Mouse (Mus musculus) limb, embryonic 11.5 days (tissue): ENCODE measurements around the gene Ldlrad3. TPM values are rescaled to one million over a fixed set of nuclear protein-coding genes. Genes with fewer than 3 reads are reported as not detected.

ENCODE experiments used
- ATAC-seq: fragments of 200-750 bp; cut with Nextera tagmentation; 2 replicates; pipeline ENCODE4 v1.8.0; 2017; ENCODE audit warnings: low read depth; ENCODE audit not compliant: insufficient number of reproducible peaks, low FRiP score, low TSS enrichment
- DNase-seq: peaks from one replicate; pipeline ENCODE4 v3.0.0-alpha.2; 2015; ENCODE audit warnings: low spot score
- H3K27ac ChIP-seq: fragments of 300-500 bp; sonication (generic); replicated peaks from 2 replicates; pipeline ENCODE4 v1.5.1; 2014; ENCODE audit warnings: low read depth, mild to moderate bottlenecking, low read length
- H3K27me3 ChIP-seq: fragments of 300-500 bp; sonication (generic); 2 replicates; pipeline ENCODE4 v1.6.1; 2014; ENCODE audit warnings: mild to moderate bottlenecking, low read length, mixed read lengths; ENCODE audit not compliant: control insufficient read depth, insufficient read depth
- H3K36me3 ChIP-seq: fragments of 300-500 bp; sonication (generic); 2 replicates; pipeline ENCODE4 v1.6.1; 2014; ENCODE audit warnings: mild to moderate bottlenecking, low read length, moderate library complexity, mixed read lengths; ENCODE audit not compliant: control insufficient read depth, insufficient read depth
- H3K4me1 ChIP-seq: fragments of 300-500 bp; sonication (generic); 2 replicates; pipeline ENCODE4 v1.6.1; 2014; ENCODE audit warnings: low read length, mixed read lengths; ENCODE audit not compliant: control insufficient read depth, insufficient read depth
- H3K4me2 ChIP-seq: fragments of 300-500 bp; sonication (generic); 2 replicates; pipeline ENCODE4 v1.6.1; 2014; ENCODE audit warnings: low read depth, mild to moderate bottlenecking, moderate library complexity; ENCODE audit not compliant: severe bottlenecking
- H3K4me3 ChIP-seq: fragments of 300-500 bp; sonication (generic); 2 replicates; pipeline ENCODE4 v1.5.1; 2014; ENCODE audit warnings: low read depth, low read length
- H3K9ac ChIP-seq: fragments of 300-500 bp; sonication (generic); 2 replicates; pipeline ENCODE4 v1.6.1; 2014; ENCODE audit warnings: mild to moderate bottlenecking, low read length
- H3K9me3 ChIP-seq: fragments of 300-500 bp; sonication (generic); 2 replicates; pipeline ENCODE4 v1.6.1; 2016; ENCODE audit warnings: low read length; ENCODE audit not compliant: control insufficient read depth
- WGBS: fragments of 180-500 bp; shearing (Covaris S2); extraction: QIAGEN DNeasy Blood & Tissue Kit; methylation state at CpG from one replicate; pipeline ENCODE4 v1.1.7; 2014; 5-methylcytosine and 5-hydroxymethylcytosine counted together
- polyA plus RNA-seq: library from polyadenylated mRNA; unstranded; fragments of >200 nt; fragmentation: Nextera tagmentation; extraction: Ambion mirVana; gene quantifications from 2 replicates; pipeline ENCODE4 v1.2.1, GENCODE M21; 2014

Ldlrad3 gene
- polyA plus RNA-seq, 1 experiment from 2014 or later: 57.5 TPM

DNA sequence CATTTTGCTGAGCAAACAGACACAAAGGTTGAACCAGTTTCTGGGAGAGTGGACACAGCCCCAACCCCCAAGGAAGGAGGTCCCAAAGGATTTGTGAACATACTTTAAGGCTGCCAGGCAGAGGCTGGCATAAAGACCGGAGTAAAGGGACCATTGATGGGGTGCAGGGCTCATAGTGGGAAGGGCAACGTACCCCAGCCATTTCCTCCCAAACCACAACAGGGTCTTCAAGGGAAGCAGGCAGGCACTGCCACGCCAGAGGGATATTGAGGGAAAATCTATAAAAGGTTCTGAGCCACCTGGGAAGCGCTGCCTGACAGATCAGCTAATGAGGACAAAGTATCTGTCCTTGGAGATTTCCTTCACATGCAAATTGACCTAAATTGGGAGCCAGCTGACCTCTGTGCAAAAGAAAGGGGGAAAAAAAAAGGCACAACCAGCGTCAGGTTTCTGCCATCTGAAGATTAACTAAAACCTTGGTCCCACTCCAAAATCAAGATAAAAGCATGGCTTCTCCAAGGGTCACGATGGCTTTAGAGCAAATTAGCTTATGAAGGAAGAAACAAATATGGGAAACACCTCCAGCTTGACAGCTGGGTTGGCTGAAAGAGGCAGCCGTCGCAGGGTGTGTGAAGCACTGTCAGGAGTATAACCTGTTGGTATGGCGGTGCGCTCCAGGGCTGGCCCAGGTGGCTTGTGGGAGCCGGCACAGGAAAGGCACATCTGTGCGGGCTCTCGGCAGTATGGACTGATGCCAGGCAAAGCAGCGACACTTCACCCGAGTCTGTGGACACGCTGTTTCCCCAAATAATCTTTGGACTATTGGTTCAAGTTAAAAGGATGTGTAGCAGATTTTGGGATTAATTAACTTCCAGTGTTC, 137.6 kb downstream of the Ldlrad3 start:
- no peak overlapping the region for H3K27ac ChIP-seq
- no peak overlapping the region for H3K9ac ChIP-seq
- WGBS: 76% methylated on average over 16 of the region's 16 CpGs
- DNase-seq: no peak
- H3K4me3 ChIP-seq: no peak overlapping the region
- no peak overlapping the region for H3K4me2 ChIP-seq
- no peaks in the 10 kb centered on the region for H3K27me3 ChIP-seq
- no peak for ATAC-seq
- no peaks in the 10 kb centered on the region for H3K4me1 ChIP-seq
- H3K36me3 ChIP-seq: peaks cover 2% of the 10 kb centered on the region; the same call in 1 of the 2 replicates
- H3K9me3 ChIP-seq: no peaks in the 10 kb centered on the region

DNA sequence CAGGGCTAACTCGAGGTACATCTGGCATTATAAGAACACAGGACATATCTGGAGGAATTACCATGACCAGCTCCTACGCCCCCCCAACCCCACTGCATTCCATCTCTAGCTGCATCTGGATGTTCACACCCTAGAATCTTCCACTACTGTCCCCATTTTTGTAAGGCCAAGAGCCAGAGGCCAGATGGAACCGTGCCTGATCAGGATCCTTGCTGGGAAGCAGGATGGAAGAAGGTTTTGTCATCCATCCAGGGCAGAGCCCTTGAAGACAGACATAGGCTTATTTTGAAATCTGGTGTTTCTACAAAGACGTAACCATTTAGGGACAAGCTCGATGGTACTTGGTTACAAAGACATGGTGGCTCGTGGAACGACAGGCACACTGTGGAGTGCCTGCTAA, 139.7 kb downstream of the Ldlrad3 start:
- no peaks in the 10 kb centered on the region for H3K36me3 ChIP-seq
- no peak overlapping the region for H3K4me2 ChIP-seq
- WGBS: 93% methylated on average over 7 of the region's 7 CpGs
- H3K27me3 ChIP-seq: no peaks in the 10 kb centered on the region
- no peak overlapping the region for H3K9ac ChIP-seq
- no peak for DNase-seq
- no peak overlapping the region for H3K27ac ChIP-seq
- no peaks in the 10 kb centered on the region for H3K9me3 ChIP-seq
- no peak overlapping the region for H3K4me3 ChIP-seq
- no peak for ATAC-seq
- no peaks in the 10 kb centered on the region for H3K4me1 ChIP-seq

DNA sequence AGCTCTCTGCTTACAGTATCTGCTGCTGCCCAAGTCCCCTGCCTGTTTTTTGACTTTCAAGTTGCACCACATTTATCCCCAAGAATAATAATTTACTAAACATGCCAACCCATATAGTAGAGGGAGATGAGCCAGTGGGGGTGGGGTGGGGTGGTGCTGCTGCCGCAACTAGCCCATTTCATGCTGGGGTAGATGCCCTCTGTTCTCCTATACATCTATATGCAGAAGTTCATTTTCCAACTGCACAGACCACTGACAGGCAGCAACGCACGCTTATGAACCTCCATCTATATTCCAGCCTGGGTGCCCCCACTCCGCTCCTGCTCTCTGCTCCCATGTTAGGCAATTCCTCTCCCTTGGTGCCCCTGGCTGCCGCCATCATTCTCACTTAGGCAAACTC, 145.7 kb downstream of the Ldlrad3 start:
- Histone ChIP-seq H3K4me1 (peaks cover 9% of the 10 kb centered on the region), H3K36me3 (no peaks in the 10 kb centered on the region), H3K9ac (no peak overlapping the region), H3K4me2 (no peak overlapping the region), H3K27me3 (no peaks in the 10 kb centered on the region), H3K27ac (no peak overlapping the region), H3K4me3 (no peak overlapping the region), H3K9me3 (no peaks in the 10 kb centered on the region)
- no peak for DNase-seq
- 91% methylated on average over 5 of the region's 5 CpGs for WGBS
- ATAC-seq: no peak

DNA sequence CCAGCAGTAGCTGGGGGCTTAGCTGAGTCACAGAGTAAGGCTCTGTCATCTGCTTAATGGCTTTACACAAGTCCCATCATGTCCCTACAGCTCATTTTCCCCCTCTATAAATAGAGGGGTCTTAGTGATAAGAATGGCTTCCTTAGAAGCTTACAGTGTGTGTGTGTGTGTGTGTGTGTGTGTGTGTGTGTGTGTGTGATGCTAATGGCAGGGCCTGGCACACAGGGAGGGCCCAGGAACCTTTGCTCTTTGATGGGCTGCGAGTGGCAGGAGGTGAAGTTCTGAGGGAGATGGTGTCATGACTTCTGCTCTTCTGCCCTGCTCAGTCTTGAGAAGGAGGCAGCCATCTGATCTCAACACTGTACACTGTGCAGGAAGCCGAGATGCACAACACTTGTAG, 146.2 kb downstream of the Ldlrad3 start:
- peaks cover 9% of the 10 kb centered on the region for H3K4me1 ChIP-seq
- no peaks in the 10 kb centered on the region for H3K9me3 ChIP-seq
- H3K4me2 ChIP-seq: no peak overlapping the region
- no peaks in the 10 kb centered on the region for H3K27me3 ChIP-seq
- no peak overlapping the region for H3K9ac ChIP-seq
- DNase-seq: no peak
- ATAC-seq: no peak
- no peak overlapping the region for H3K27ac ChIP-seq
- no peaks in the 10 kb centered on the region for H3K36me3 ChIP-seq
- H3K4me3 ChIP-seq: no peak overlapping the region
- 87% methylated on average over 2 of the region's 2 CpGs for WGBS

DNA sequence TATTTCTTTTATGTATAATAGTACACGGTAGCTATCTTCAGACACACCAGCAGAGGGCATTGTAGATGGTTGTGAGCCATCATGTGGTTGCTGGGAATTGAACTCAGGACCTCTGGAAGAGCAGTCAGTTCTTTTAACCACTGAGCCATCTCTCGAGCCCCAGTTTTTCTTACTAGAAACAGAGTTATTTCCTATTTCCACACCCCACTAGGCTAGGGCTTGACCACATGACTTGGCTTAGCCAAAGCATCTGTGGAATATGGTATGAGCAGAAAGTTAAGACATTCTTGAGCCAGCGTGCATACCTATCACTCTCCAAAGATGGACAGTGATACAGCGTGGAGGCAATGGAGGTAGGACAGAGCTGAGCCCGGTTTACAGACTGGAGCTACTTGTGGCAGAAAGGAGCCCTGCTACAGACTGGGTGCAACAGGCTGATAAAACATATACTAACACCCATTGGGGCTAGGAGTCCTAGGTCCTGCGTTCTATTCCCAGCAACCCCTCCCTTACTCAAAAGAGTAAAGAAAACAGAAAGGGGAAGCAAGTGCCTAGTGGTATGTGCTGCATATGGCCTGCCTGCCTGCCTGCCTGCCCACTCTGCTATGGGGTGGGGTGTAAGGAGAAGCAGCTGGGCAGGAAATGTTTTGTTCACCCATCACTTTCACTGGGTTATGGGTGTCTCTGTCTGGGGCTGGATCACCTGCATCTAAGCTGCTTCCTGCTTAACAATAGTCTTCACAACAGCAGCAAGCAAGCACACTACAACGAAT, 147.1 kb downstream of the Ldlrad3 start:
- H3K4me2 ChIP-seq: no peak overlapping the region
- peaks cover 9% of the 10 kb centered on the region for H3K4me1 ChIP-seq
- H3K27me3 ChIP-seq: no peaks in the 10 kb centered on the region
- H3K27ac ChIP-seq: no peak overlapping the region
- no peak overlapping the region for H3K9ac ChIP-seq
- H3K4me3 ChIP-seq: no peak overlapping the region
- no peak for ATAC-seq
- no peaks in the 10 kb centered on the region for H3K36me3 ChIP-seq
- 91% methylated on average over 7 of the region's 7 CpGs for WGBS
- DNase-seq: no peak
- no peaks in the 10 kb centered on the region for H3K9me3 ChIP-seq

DNA sequence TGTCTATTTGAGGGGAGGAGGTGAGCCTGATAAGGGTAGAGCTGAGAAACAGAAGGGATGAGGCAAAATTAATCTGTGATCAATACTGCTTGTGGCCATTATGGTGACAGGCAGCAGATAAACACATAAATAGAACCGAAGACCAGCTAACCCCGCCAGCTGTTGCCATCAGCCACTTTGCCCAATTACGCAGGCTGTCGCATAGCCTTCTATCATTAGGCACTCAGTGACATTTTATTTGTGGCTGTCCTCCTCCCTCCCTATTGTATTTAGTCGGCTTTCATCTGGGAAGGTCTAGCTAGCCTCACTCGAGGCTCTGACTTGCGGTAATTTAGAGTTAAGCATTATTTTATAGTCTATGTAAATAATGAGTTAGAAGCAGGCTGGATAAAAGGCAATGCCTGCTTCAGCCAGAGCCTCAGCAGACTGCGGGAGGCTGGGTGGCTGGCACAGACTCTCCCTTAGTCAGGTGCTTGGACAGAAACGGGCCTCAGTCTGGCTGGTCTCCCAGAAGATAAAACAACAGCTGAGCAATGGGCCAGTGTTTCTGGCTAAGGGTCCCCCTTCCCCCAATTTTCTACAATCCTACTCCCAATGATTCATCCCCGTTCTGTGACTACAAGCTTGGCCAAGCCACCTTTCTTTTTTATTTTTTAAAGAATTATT, 147.8 kb downstream of the Ldlrad3 start:
- no peaks in the 10 kb centered on the region for H3K36me3 ChIP-seq
- no peak overlapping the region for H3K4me2 ChIP-seq
- no peaks in the 10 kb centered on the region for H3K9me3 ChIP-seq
- peaks cover 13% of the 10 kb centered on the region for H3K4me1 ChIP-seq
- H3K27me3 ChIP-seq: no peaks in the 10 kb centered on the region
- H3K4me3 ChIP-seq: no peak overlapping the region
- no peak overlapping the region for H3K27ac ChIP-seq
- 64% methylated on average over 10 of the region's 10 CpGs for WGBS
- H3K9ac ChIP-seq: no peak overlapping the region
- no peak for DNase-seq
- no peak for ATAC-seq

DNA sequence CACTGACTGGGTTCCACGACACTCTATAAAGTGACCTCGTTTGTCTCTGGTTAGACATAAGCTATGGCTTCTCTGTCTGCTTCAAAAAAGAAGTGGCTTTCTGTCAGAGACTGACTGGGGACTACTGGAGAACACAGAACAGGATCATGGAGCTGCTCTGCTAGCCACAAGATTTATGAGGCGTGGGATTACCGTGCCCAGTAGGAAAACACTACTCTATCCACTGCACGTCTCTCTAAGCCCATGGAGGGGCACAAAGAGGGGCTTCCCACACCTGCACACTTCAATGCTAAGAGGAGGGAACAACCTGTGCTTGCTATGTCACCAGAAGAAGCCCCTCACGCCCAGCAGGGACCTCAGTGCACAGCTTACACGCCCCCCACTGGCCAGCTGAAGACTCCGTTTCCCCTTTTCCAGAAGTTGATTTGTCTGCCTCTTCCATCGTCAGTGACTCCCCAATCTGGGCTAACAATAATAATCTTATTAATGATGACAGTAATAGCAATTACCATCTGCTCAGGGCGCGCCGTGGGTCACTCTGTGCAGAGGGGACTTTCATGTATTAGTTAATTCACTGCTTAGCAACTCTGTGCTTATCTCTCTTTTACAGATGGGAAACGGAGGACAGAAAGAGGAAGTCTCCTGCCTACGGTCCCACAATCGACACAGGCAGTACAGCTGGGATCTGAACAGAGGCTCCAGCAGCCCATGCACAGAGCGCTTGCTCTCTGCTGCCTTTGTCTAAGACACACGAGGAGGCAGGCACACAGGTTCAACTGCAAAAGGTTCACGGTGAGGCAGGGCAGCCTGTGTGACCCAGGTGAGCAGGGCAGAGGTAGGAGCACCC, 149.3 kb downstream of the Ldlrad3 start:
- Histone ChIP-seq H3K9ac (no peak overlapping the region), H3K27ac (no peak overlapping the region), H3K4me2 (no peak overlapping the region)

DNA sequence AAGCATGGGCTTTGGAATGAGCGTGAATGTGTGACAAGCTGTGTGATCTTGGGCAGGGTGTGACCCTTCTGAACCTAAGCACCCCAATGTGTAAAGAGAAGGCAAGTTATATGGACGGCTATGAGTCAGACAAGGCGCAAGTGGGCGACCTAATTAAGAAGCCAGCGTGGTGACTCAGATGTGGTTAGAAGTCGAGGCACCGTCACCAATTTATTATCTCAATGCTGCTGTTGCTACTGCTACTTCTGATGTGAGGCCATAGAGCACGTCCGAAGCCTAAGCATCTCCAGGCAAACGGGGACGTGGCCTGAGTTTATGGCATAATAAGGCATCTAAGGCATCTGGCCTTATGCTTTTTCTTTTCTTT, 151.7 kb downstream of the Ldlrad3 start:
- no peak overlapping the region for H3K4me2 ChIP-seq
- ATAC-seq (no peak), DNase-seq (no peak)
- no peaks in the 10 kb centered on the region for H3K27me3 ChIP-seq
- no peak overlapping the region for H3K4me3 ChIP-seq
- H3K36me3 ChIP-seq: no peaks in the 10 kb centered on the region
- H3K27ac ChIP-seq: no peak overlapping the region
- H3K9me3 ChIP-seq: no peaks in the 10 kb centered on the region
- WGBS: 77% methylated on average over 11 of the region's 11 CpGs
- H3K4me1 ChIP-seq: peaks cover 13% of the 10 kb centered on the region
- H3K9ac ChIP-seq: no peak overlapping the region

More for the DNA sequence above, 149.3 kb downstream of the Ldlrad3 start:
- ATAC-seq (peak; percentile 55; the same call in 1 of the 2 replicates), DNase-seq (no peak)
- H3K9me3 ChIP-seq: no peaks in the 10 kb centered on the region
- no peak overlapping the region for H3K4me3 ChIP-seq
- no peaks in the 10 kb centered on the region for H3K36me3 ChIP-seq
- H3K27me3 ChIP-seq: no peaks in the 10 kb centered on the region
- 67% methylated on average over 18 of the region's 18 CpGs for WGBS
- H3K4me1 ChIP-seq: peaks cover 13% of the 10 kb centered on the region
